Mouse (Mus musculus) neutrophil, adult 5-6 weeks (primary cell): ENCODE measurements around the gene Ednra. TPM values are rescaled to one million over a fixed set of nuclear protein-coding genes. Genes with fewer than 3 reads are reported as not detected.
"Not testable (repeated sequence)": the region's sequence is repeated elsewhere in the genome, so short reads cannot be mapped to it uniquely, and the experiment has no call there.

Experiments used
- ATAC-seq: fragments of 151-379, 151-347 bp; 2 replicates; pipeline ENCODE4 v1.8.0; 2017; ENCODE audit warnings: mild to moderate bottlenecking, moderate TSS enrichment; ENCODE audit not compliant: insufficient number of reproducible peaks, poor library complexity, low FRiP score, severe bottlenecking; ENCODE audit errors: extremely low read depth
- total RNA-seq: library from RNA; stranded (forward); fragments of 200-1000 nt; gene quantifications from 2 replicates; pipeline ENCODE4 v1.2.3, GENCODE M21; 2017

Gene Ednra
- total RNA-seq, 1 experiment from 2014 or later = not detected

DNA sequence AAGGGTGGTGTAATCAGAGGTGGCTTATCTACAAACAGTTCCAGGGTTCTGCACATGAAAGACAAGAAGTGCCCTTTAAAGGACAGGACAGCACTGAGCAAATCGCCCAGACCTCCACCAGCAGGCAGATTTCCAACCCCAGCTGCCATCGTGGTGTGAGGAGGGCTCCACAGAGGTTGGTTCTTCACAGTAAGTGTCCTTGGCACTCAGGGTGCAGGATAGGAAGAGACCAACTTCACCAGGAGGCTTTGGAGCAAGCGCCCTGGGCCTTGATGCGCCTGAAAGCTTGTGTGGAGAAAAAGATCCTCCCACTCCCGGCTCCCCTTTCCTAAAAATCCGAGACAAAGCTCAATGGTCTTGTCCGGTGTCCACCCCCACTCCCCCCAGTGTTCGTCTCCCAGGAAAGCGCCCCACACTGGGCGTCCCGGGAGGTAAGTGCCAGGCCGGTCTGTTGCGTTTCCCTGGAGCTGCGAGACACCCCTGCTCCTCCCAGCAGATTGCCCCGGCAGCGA lies 674 bp downstream of the Ednra start:
- no peak for ATAC-seq

DNA sequence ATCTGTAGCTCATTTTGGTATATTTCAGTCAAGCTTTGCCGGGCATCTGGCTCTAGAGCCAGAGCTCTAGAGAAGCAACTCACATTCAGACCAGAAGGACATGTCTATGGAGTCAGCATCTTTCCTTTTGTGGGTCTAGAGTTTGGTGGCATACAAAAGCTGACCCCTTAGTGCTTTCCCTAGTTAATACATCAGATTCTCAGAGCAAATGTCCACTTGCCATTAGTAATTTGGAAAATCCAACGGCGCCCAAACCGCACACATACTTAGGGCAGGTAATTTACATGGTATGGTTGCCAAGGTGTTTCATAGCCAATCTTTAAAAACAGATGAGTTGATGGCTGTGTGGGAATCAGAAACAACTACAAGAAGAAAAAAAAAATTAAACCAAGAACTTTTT lies 1.2 kb downstream of the Ednra start:
- ATAC-seq = no peak

DNA sequence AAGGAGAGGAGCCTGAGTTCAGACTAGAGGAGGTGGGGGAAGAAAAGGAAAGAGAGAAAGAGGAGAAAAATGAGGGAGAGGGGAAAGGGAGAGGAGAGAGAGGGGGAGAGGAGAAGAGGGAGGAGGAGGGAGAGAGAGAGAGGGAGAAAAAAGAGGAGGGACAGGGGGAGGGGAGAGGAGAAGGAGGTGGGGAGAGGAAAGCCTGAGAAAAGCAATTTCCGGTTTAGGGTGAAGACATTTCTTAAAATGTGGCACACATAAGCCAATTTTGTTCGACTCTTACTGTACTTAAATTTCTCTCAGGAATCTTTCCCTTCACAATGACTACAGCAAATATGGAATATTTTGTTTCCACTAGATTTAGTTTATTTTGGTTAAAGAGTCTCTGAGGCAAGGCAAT lies 5.3 kb downstream of the Ednra start:
- ATAC-seq = no peak

DNA sequence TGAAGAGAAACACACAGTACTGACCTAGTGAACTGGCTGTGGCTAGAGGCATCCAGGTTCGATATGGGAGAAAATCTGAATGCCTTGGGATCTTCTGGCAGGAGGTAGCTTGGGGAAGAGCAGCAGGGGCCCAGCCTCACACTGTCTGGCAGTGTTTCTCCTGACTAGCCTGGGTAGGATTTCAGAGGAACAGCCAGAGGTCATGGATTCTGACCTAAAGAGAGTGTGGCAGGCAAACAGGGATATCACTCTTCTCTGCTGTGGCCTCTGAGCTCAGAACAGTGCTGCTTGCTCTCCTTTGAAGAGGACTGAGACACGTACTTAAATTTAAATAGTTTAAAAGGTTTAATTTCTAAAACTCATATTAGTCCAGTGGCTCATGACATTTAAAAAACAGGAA lies 7.2 kb downstream of the Ednra start:
- no peak for ATAC-seq

DNA sequence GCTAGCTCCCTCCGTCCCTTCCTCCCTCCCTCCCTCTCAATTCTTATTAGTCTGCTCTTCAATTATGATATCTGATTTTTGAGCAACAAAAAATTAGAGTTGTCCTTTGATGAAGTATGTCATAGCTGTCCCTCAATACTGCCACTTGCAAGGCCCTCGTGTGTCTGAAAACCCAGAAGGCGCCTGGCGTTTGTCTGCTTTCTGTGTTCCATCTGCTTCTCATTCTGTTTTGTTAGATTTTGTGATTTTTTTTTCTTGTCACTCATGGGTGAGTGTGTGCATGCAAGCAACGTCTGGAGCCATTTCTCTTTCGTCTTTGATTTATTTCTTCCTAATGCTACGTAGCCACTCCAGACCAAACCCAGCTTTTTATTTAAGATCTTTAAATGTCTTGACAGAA lies 9.8 kb downstream of the Ednra start:
- no peak for ATAC-seq

DNA sequence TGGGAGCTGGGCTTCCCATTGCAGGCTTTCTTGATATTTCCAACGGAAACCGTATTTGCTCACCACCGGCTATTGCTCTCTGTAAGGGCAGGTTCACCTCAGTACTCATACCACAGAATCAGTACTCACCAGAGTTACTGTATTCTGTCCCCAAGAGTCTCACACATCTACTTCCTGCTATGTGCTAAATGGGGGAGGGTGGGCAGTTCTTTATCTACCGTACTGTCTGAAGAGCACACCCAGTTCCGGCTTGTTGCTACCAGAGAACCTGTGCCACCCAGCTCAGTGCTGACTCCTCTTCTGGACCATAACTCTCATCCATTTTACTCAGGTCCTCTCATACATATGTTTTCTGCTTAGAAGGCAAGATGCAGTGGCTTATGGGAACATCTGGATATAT lies 10.6 kb downstream of the Ednra start:
- ATAC-seq = no peak

DNA sequence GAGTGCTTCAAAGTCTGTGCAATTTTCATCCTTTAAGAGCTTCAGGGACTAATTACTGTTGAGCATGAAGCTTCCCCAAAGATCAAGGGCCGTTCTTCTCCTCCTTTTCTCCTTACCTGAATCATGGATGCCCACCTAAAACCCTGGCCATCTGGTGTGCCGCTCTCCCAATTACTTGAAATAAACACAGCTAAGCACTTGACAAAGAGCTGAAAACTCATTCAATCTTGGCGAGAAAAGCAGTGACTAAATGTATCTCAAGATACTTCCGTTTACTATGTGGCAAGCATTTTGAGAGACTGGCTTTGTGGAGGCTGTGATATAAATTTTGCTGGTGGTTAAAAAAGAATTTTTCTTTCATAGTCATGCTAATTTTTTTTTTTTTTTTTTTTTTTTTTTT lies 19.5 kb downstream of the Ednra start:
- ATAC-seq = no peak

DNA sequence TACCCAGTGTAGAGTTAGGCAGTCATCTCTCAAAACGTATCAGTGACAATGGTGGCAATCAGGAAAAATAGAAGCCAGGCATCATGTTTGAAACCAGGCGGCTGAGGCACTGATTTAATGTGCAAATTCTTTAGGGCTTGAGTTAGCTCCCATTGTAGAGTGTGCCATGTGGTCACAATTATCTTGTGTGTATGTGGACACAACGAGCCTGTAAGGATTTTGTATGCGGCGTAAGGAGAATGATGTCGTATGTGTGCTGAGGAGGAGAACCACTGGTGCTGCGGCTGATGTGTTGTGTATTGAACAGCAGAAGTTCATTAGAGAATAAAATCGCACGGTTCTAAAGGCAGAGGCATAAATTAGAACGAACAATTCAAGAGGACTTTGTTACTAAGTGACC lies 26.2 kb downstream of the Ednra start:
- ATAC-seq = no peak

DNA sequence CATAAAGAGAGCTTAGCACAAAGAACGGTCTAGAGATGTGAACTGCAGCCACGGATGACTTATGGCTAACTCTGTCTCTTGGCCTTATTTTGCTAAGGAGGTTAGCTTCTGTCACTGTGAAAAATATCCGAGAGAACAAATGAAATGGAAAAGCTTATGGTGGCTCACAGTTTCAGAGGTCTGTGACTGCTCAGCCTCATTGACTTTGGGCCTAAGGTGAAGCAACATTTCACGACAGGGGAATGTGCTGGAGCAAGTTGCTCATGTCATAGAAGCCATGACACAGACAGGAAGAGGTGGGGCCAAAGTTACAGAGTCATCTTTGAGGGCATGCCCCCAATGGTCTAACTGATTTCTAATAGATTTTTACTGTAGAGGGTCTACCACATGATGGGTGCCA lies 28.1 kb downstream of the Ednra start:
- ATAC-seq = no peak

DNA sequence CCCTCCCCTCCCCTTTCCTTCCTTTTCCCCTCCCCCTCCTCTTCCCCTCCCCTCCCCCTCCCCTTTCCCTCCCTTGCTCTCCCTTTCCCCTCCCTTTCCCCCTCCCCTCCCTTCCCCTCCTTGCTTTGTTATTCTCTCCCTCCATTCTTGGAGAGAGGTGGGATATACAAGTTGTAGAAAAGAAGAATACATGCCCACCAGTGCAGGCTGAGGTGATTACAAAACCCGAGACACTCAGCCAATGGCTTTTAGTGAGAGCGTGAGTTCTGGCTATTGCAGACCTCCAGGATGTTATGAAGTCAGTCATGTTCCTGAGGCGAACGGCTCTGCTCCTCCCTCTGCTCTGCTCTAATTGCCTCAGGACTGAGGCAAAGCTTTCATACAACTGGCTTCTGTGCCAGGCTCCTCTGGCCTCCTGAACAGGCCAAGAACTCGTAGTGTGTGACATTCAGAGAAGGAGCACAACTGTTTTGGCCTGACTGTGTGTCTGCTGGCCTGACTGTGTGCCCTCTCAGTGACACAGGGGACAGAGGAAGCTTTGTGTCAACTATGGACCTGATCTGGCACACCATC lies 28.7 kb downstream of the Ednra start:
- ATAC-seq = no peak

DNA sequence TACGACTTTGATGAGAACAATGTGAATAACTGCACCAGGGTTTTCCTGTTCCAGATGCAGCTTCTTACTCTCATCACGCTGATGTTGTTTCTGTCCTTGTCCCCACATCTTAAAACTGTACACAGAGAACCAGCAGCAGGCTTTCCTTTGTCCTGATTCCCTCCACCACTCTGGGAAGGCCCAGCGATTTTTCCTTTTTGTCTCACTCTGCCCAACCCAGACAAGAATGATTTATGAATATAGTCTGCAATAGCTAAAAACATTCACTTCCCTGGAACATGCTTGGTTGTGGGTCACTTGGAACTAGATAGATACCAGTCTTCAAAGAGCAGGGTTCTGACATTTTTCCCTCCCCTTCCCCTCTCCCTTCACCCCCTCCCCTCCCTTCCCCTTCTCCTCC lies 29.2 kb downstream of the Ednra start:
- no peak for ATAC-seq

DNA sequence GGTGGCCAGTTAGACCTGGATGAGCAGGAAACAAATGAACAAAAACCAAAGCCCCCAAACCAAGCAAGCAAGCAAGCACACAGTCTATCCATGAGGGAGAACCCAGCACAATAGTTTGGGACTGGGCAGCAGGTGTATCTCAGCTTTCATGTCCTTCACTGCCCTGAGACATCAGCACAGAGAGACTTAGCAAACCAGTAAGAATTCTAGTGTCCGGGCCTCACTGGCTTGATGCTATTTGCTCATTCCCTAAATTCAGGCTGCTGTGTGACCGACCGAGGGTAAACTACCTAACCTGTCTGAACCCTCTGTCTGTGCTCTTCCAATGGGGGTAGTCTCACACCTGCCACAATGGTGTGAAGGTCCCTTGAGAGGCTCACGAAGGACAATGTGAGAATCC lies 29.7 kb downstream of the Ednra start:
- no peak for ATAC-seq

DNA sequence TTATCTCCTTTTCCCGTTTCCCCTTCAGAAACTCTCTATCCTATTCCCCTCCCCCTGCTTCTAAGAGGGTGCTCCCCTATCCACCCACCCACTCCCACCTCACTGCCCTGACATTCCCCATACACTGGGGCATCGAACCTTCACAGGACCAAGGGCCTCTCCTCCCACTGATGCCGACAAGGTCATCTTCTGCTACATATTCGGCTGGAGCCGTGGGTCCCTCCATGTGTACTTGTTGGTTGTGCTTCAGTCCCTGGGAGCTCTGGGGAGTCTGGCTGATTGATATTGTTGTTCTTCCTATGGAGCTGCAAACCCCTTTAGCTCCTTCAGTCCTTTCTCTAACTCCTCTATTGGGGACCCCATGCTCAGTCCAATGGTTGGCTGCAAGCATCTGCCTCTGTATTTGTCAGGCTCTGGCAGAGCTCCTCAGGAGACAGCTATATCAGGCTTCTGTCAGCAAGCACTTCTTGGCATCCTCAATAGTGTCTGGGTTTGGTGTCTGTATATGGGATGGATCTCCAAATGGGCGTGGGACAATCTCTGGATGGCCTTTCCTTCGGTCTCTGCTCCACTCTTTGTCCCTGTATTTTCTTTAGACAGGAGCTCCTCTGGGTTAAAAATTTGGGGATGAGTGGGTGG lies 34.7 kb downstream of the Ednra start:
- not testable (repeated sequence) for ATAC-seq

DNA sequence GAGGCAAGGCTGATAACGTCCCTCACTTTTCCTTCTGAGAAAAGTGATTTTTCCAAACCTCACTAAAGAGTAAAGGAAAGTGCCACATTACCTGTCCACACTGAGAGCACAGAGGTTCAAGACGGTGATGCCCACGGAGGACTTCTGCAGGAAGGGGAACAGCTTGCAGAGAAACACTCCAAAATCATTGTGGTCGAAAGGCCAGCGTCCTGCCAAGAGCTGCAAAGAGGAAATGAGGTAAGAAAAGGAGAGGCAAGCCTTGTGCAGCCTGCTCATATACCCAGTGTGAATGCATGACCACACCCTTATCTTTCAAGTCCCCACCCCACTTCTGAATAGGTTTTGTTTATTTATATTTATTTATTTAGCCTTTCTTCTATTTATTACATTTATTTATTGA lies 35.3 kb downstream of the Ednra start:
- no peak for ATAC-seq

DNA sequence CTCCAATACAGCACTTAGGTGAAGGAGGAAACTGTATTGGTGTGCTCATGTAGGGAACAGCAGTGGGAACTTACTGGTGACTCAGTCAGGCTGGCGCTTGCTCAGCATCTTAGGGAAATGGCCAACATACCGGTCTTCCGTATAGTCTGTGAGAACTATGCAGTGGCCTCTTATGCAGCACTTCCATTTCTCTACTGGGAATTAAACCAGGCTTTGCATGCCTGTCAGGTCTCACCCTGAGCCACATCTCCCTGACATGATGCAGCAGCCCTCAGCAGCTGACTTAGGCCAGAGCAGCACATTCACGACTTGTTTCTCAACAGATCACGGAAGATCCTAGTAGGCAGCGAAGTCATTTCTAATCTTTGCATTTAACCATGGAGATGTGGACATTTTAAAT lies 39.9 kb downstream of the Ednra start:
- no peak for ATAC-seq

DNA sequence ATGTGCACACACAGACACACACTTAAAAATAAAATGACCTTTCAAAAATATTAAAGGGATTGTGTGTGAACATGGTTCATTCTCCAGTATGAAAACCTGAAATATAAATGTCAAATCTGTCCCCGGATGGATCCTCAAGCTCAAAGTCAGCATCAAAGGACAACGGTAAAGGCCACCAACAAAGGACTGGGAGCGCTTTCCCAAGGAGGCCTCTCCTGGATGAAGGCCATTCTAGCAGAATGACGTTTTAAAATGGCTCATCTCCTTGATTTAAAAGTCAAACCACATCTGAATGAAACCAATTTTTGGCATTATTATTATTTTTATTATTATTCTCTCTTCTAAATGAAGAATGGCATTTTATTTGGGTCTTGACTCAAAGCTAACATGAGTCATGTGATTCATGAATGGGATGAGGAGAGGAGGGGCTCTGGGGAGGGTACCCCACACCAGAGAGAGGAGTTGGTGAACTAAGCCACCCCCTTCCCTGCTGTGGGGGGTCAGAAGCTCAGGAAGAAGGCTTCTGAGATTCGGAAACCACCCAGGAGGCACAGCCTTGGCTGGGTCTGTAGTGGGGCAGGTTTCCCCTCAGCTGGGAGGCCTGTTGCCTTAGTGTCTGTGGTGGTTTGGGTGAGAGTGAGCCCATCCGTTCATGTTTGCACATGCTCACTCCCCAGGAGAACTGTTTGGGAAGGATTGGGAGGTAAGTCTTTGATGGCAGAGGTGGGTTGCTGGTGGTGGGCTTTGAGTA lies 40.7 kb downstream of the Ednra start:
- no peak for ATAC-seq

DNA sequence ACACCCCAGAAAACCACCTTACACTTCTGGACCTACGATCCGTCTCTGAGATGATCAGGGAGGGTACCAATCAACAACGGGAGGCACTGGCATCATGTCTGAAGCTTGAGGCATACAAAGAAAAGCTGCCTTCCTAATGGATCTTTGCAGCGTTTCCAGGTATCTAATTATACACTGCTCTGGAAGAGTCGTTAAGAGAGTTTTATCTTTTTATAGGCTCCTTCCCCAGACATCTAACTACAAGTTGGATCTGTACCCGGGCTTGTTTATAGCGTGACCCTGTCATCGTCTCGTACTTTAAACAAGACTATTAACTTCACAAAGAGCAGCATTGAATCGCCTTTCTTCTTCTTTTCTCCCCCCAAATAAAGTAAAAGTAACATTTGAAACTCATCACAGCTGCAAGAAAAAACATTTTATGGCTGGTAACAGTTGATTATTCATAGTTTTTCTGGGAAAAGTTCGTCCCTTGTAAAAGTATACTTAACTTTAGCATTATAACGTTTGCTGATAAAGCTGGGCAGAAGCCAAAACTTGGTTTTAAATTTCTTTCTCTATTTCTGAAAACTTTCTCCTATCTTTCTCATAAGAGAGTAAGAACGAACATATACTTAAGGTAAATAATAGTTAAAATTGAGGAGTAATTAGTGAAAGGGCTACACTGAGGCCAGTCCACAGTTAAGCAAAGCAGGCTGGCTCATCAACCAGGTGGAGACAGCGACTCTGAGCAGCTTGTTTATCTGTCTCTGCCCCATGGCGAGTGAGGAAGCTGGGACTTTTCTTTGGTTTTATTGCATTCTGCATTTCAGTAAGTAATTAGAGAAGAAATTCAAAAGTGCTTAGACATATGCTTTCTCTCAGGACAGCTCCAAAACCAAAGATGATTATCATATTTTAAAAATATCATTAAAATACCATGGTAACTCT lies 42.0 kb downstream of the Ednra start:
- no peak for ATAC-seq

DNA sequence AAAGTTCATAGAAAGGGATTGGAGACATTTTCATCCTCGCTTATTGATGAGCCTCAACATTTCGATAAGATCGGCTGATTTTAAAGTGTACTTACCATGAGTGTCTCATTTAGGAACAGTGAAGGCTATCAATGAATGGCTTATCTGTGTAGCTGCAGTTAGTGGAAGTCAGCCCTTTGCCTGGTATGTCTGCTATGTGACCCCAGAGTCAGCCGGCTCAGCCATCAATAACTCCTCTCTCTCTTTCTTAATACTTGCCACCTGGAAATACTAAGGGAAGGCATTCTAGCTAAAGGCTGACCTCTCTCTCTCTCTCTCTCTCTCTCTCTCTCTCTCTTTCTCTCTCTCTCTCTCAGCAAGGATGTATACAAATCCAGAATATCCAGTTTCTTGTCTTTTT lies 52.2 kb downstream of the Ednra start:
- ATAC-seq = no peak

DNA sequence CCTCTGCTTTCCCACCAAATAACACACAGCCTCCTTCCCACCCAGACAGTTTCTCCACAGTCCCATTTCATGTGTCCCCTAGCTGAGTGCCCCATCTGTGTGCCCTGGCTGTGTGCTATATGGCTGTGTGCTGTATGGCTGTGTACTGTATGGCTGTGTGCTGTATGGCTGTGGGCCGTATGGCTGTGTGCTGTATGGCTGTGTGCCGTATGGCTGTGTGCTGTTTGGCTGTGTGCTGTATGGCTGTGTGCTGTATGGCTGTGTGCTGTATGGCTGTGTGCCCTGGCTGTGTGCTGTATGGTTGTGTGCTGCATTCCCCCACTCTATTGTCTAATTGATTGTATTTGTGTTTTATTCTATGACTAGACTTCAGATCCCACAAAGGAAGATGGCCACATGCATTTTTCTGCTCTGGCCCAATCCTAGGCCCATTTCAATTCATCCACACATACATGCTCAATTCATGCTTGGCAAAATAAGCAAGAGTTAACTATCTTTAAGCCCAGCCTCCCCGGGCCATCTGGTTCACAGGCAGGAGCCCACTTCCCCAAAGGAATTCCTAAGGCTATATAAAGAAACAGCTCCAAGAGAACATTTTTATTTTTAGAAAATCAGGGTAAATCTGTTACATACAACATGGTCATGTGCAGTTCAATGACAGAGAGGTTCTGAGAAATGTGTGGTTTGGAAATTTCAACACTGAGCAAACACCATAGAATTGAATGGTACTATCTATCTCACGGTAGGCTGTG lies 53.5 kb downstream of the Ednra start:
- ATAC-seq = no peak
